Mouse (Mus musculus) neural tube, embryonic 13.5 days (tissue): ENCODE measurements around the gene Car6. TPM values are rescaled to one million over a fixed set of nuclear protein-coding genes. Genes with fewer than 3 reads are reported as not detected.

Experiments used
- ATAC-seq: fragments of 200-750 bp; cut with Nextera tagmentation; 2 replicates; pipeline ENCODE4 v1.8.0; 2017; ENCODE audit warnings: low read depth, mild to moderate bottlenecking, moderate TSS enrichment, moderate library complexity
- H3K27ac ChIP-seq: fragments of 300-500 bp; sonication (generic); replicated peaks from 2 replicates; pipeline ENCODE4 v1.5.1; 2015; ENCODE audit warnings: moderate library complexity, mild to moderate bottlenecking, inconsistent platforms
- H3K27me3 ChIP-seq: fragments of 300-500 bp; sonication (generic); 2 replicates; pipeline ENCODE4 v1.6.1; 2015; ENCODE audit warnings: mild to moderate bottlenecking, inconsistent platforms
- H3K36me3 ChIP-seq: fragments of 300-500 bp; sonication (generic); 2 replicates; pipeline ENCODE4 v1.6.1; 2015; ENCODE audit warnings: mild to moderate bottlenecking, inconsistent platforms
- H3K4me1 ChIP-seq: fragments of 300-500 bp; sonication (generic); replicated peaks from 2 replicates; pipeline ENCODE4 v1.6.1; 2015; ENCODE audit warnings: inconsistent platforms
- H3K4me2 ChIP-seq: fragments of 300-500 bp; sonication (generic); 2 replicates; pipeline ENCODE4 v1.6.1; 2015; ENCODE audit warnings: inconsistent platforms, mild to moderate bottlenecking, moderate library complexity
- H3K4me3 ChIP-seq: fragments of 300-500 bp; sonication (generic); 2 replicates; pipeline ENCODE4 v1.5.1; 2015; ENCODE audit warnings: mild to moderate bottlenecking, inconsistent platforms
- H3K9ac ChIP-seq: fragments of 300-500 bp; sonication (generic); 2 replicates; pipeline ENCODE4 v1.6.1; 2015; ENCODE audit warnings: moderate library complexity, mild to moderate bottlenecking, inconsistent platforms
- H3K9me3 ChIP-seq: fragments of 300-500 bp; sonication (generic); 2 replicates; pipeline ENCODE4 v1.6.1; 2016; ENCODE audit warnings: inconsistent platforms
- WGBS: fragments of 180-500 bp; shearing (Covaris S2); methylation state at CpG from one replicate; pipeline ENCODE4 v1.1.7; 2015; 5-methylcytosine and 5-hydroxymethylcytosine counted together
- polyA plus RNA-seq: library from polyadenylated mRNA; unstranded; fragments of >200 nt; fragmentation: Nextera tagmentation; extraction: Ambion mirVana; gene quantifications from 2 replicates; pipeline ENCODE4 v1.2.1, GENCODE M21; 2015

Car6 gene
- polyA plus RNA-seq, 1 experiment from 2014 or later = not detected

DNA sequence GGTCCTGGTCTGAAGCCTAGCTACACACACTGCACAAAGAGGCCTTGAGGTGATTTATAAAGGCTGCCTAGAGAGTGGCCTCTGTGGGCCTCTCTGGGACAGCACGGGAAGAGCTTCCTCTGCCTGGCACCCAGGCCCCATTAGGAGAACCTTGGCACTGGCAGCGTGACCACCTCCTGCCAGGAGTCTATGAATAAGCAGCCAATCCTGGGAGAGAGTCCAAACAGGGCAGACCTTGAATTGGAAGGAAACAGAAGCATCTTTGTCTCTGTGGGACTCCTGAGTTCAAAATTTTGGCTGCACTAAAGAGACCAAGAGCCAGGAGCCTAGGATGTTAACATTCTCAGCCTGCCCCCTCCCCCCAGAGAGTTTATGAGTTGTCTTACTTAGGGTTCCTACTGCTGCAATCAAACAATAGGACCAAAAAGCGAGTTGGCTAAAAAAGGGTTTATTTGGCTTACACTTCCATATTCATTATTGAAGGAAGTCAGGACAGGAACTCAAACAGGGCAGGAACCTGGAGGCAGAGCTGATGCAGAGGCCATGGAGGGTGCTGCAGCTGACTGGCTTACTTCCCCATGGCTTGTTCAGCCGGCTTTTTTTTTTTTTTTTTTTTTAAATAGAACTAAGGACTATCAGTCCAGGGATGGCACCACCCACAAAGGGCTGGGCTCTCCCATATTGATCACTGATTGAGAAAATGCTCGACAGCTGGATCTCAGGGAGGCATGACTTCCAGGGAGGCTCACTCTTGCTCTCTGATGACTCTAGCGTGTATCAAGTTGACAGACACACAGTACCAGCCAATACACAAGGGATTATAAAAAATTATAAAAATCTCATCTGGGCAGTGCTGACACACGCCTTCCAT, 25.9 kb upstream of the Car6 start:
- 36% methylated on average over 7 of the region's 7 CpGs for WGBS

DNA sequence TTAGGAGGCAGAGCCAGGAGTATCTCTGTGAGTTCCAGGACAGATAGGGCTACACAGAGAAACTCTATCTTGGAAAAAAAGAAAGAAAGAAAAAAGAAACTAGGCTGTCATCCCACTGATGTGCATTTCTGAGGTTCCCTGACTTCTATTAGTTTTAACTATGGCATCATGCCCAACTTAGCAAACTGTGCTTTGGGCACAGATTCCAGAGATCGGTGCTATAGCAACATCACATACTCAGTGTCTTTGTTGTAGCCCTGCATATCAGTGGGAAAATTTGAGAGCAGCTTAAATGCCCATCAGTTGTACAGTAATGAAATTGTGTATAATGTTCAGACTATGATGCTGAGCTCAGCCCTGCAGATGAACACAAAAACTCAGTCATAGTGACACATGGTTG, 24.6 kb upstream of the Car6 start:
- H3K4me1 ChIP-seq = peaks cover 37% of the 10 kb centered on the region
- ATAC-seq = no peak
- no peaks in the 10 kb centered on the region for H3K9me3 ChIP-seq
- H3K4me2 ChIP-seq = no peak overlapping the region
- H3K36me3 ChIP-seq = no peaks in the 10 kb centered on the region
- no peak overlapping the region for H3K9ac ChIP-seq
- no peaks in the 10 kb centered on the region for H3K27me3 ChIP-seq
- 93% methylated on average over 1 of the region's 1 CpGs for WGBS
- peak overlapping the region; percentile 78; the same call in 1 of the 2 replicates for H3K27ac ChIP-seq
- H3K4me3 ChIP-seq = no peak overlapping the region

More for the DNA sequence above, 25.9 kb upstream of the Car6 start:
- peak; percentile 93 for ATAC-seq
- Histone ChIP-seq H3K9me3 (no peaks in the 10 kb centered on the region), H3K9ac (no peak overlapping the region), H3K4me2 (no peak overlapping the region), H3K36me3 (no peaks in the 10 kb centered on the region), H3K4me1 (peaks cover 50% of the 10 kb centered on the region), H3K27ac (peak overlapping the region; percentile 78), H3K27me3 (0 out of 2 replicates have a peak, but pooled peaks cover 4% of the 10 kb centered on the region), H3K4me3 (no peak overlapping the region)

DNA sequence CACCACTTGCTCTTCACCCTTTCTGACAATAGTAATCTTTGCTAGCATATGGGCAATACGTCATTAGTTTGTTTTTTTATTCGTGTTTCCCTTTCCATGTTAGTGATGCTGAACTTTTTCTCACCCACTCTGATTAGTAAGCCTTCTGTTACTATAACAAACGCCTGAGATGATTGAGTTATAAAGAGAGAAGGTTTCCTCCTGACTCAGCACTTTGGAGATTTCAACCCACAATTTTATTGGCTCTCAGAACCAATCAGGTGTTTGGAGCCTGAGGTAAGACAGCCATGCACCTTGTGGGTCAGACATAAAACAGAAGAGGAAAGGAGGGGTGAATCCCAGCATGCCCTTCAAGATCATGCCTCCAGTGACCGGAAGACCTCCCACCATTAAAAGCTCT, 22.7 kb upstream of the Car6 start:
- 90% methylated on average over 4 of the region's 4 CpGs for WGBS
- Histone ChIP-seq H3K27ac (no peak overlapping the region), H3K36me3 (no peaks in the 10 kb centered on the region), H3K4me2 (no peak overlapping the region), H3K4me3 (no peak overlapping the region), H3K4me1 (peaks cover 27% of the 10 kb centered on the region), H3K9ac (no peak overlapping the region), H3K27me3 (no peaks in the 10 kb centered on the region), H3K9me3 (no peaks in the 10 kb centered on the region)
- ATAC-seq = no peak

DNA sequence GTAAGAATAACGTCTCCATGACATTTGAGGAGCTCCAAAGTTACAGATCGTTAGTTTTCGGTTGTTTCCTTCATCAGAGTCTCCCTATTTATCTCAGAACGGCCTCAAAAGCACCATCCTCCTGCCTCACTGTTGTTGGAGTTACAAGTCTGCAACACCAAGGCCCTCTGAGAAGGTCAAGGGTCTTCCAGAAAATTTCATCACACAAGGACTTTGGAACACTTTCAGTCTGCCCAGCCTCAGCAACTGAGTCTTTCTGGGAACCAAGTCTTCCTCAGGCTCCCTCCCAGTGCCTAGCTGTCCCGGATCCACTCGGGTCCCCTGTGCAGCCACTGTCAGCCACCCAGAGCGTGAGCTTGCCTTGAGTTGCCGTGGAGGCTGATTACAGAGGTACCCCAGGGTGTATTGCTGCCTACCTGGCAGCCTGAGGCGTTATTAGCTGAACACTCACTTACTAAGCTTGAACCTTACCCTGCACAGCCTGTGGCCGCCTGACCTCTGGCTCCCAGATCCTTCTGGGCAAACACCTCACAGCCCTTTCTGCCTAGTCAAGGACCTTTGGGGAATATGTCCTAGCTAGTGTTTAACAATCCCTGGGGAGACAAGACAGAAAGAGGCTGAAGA, 20.0 kb upstream of the Car6 start:
- Histone ChIP-seq H3K36me3 (no peaks in the 10 kb centered on the region), H3K9ac (no peak overlapping the region), H3K9me3 (no peaks in the 10 kb centered on the region), H3K4me1 (peaks cover 7% of the 10 kb centered on the region; the same call in 1 of the 2 replicates), H3K4me2 (no peak overlapping the region; the same call in 1 of the 2 replicates), H3K27ac (no peak overlapping the region), H3K27me3 (no peaks in the 10 kb centered on the region), H3K4me3 (no peak overlapping the region)
- ATAC-seq = no peak
- WGBS = 48% methylated on average over 10 of the region's 10 CpGs

DNA sequence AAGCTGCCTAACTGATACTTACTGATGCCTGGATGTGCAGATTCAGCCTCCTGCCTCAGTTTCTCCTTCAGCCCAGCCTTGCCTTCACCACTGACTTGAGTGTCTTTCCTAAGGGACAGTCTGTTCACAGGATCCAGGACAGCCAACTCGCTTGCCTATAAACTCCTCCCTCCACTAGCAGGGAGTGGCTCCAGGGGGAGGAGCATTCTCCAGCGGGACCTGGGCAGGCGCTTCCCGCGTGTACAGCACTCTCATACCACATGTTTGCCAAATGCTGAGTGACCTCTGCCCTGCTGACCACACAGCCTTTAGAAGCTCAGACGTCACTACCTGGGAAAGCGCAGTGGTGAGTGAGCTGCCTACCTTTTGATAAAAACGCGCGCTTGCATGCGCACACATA, 19.5 kb upstream of the Car6 start:
- H3K4me2 ChIP-seq = peak overlapping the region; percentile 18; the same call in 1 of the 2 replicates
- H3K36me3 ChIP-seq = no peaks in the 10 kb centered on the region
- H3K27ac ChIP-seq = no peak overlapping the region
- H3K4me3 ChIP-seq = no peak overlapping the region
- ATAC-seq = no peak
- no peaks in the 10 kb centered on the region for H3K27me3 ChIP-seq
- WGBS = 20% methylated on average over 11 of the region's 11 CpGs
- peaks cover 7% of the 10 kb centered on the region; the same call in 1 of the 2 replicates for H3K4me1 ChIP-seq
- H3K9ac ChIP-seq = no peak overlapping the region
- no peaks in the 10 kb centered on the region for H3K9me3 ChIP-seq

DNA sequence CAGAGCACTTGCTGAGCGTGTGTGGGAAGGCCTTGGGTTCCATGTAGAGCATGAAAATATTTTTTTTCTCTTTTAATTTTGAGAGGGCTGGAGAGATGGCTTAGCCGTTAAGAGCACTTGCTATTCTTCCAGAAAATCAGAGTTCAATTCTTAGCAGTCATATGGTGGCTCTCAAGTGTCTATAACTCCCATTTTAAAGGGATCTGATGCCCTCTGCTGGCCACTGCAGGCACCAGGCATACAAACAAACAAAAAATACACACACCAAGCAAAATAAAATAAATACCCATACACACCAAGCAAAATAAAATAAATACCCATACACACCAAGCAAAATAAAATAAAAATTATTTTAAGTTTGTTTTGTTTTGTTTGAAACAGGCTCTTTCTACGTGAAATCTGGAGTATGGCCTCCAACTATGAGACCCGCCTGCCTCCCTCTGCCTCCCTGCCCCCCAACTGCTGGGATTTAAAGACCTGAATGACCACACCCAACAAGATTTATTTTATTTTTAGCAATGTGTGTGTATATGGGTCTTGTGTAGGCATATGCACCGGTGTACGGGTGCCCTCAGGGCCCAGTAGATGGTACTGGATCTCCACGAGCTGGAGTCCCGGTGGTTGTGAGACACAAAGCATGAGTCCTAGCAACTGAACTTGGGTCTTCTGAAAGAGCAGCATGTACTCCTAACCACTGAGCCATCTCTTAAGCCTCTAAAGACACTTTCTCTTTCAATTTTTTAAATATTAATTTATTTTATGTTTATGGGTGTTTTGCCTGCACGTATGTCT, 18.6 kb upstream of the Car6 start:
- WGBS = 75% methylated on average over 9 of the region's 9 CpGs

DNA sequence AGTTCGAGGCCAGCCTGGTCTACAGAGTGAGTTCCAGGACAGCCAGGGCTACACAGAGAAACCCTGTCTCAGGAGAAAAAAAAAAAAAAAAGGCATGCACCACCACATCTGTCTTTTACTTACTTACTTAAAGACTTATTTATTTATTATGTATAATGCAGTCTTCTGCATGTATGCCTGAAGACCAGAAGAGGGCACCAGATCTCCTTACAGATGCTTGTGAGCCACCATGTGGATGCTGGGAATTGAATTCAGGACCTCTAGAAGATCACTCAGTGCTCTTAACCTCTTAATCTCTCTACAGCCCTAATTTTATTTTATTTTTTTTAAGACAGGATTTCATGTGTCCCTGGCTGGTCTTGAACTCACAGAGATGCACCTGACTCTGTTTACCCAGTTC, 16.8 kb upstream of the Car6 start:
- Histone ChIP-seq H3K4me1 (peaks cover 7% of the 10 kb centered on the region), H3K4me3 (no peak overlapping the region), H3K27ac (no peak overlapping the region), H3K4me2 (no peak overlapping the region), H3K9me3 (no peaks in the 10 kb centered on the region), H3K36me3 (no peaks in the 10 kb centered on the region), H3K27me3 (no peaks in the 10 kb centered on the region), H3K9ac (no peak overlapping the region)
- no peak for ATAC-seq
- 70% methylated on average over 1 of the region's 1 CpGs for WGBS

More for the DNA sequence above, 18.6 kb upstream of the Car6 start:
- H3K4me3 ChIP-seq = no peak overlapping the region
- no peak overlapping the region for H3K27ac ChIP-seq
- no peak; the same call in 1 of the 2 replicates for ATAC-seq
- peaks cover 5% of the 10 kb centered on the region; the same call in 1 of the 2 replicates for H3K4me1 ChIP-seq
- no peak overlapping the region for H3K9ac ChIP-seq
- H3K27me3 ChIP-seq = no peaks in the 10 kb centered on the region
- no peak overlapping the region for H3K4me2 ChIP-seq
- no peaks in the 10 kb centered on the region for H3K36me3 ChIP-seq
- no peaks in the 10 kb centered on the region for H3K9me3 ChIP-seq

DNA sequence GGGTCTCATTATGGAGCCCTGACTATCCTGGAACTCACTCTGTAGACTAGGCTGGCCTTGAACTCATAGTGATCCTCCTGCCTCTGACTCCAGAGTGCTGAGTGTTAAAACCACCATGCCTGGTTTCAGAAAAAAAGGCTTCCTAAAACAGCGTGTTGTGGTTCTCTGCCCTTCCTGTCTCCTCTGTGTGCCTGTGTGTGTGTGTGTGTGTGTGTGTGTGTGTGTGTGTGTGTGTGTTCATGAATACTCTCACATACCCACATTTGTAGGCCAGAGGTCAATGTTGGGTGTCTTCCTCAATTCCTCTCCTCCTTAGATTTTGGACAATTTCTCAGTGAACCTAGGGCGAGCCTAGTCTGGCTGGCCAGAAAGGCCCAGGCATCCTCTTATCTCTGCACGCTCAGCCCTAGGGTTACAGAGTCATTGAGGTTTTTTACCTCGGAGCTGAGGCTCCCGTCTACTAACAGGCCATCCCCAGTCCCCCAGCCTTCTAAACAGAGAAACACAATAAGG, 16.0 kb upstream of the Car6 start:
- peaks cover 14% of the 10 kb centered on the region for H3K4me1 ChIP-seq
- WGBS = 72% methylated on average over 5 of the region's 5 CpGs
- no peaks in the 10 kb centered on the region for H3K27me3 ChIP-seq
- H3K27ac ChIP-seq = no peak overlapping the region
- no peaks in the 10 kb centered on the region for H3K9me3 ChIP-seq
- no peaks in the 10 kb centered on the region for H3K36me3 ChIP-seq
- no peak overlapping the region for H3K9ac ChIP-seq
- no peak overlapping the region for H3K4me2 ChIP-seq
- ATAC-seq = no peak
- no peak overlapping the region for H3K4me3 ChIP-seq

DNA sequence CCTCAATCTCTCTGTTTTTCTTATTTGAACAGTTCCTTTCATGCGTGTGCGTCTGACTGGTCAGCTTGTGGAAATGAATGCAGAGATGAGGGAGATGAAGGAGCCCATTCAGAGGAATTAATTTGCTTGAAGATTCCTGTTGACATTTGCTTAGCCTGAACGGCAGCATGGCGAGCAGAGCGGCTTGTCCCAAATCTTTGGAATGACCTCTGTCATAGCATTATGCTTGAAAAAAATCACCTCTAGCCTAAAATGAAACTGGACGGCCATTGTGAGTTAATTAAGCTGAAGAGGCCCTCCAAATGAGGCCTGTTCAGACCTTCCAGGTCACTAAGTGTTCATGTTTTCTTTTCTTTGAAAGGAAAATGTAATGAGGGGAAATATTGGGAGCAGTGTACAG, 15.3 kb upstream of the Car6 start:
- no peak overlapping the region for H3K4me3 ChIP-seq
- H3K27ac ChIP-seq = no peak overlapping the region
- no peak overlapping the region for H3K9ac ChIP-seq
- ATAC-seq = no peak
- no peaks in the 10 kb centered on the region for H3K9me3 ChIP-seq
- no peaks in the 10 kb centered on the region for H3K27me3 ChIP-seq
- no peaks in the 10 kb centered on the region for H3K36me3 ChIP-seq
- WGBS = 52% methylated on average over 6 of the region's 6 CpGs
- no peak overlapping the region for H3K4me2 ChIP-seq
- H3K4me1 ChIP-seq = peaks cover 14% of the 10 kb centered on the region

DNA sequence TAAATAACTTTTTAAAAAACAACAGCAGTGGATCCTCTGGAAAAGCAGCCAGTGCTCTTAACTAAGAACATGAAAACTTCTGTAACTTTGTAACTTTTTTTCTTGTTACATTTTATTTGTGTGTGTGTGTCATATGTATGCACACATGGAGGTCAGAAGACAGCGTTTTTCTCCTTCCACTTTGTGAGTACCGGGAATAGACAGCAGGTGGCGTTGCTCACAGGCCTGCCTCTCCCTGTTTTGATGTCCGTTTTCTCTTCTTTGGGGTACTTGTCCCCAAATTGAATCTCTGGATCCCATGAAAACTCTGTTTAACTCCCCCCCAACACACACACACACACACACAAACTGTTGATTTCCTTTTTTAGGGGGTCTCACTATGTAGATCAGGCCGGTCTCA, 12.8 kb upstream of the Car6 start:
- no peaks in the 10 kb centered on the region for H3K36me3 ChIP-seq
- no peak overlapping the region for H3K9ac ChIP-seq
- no peak overlapping the region for H3K4me2 ChIP-seq
- WGBS = 33% methylated on average over 5 of the region's 5 CpGs
- H3K9me3 ChIP-seq = no peaks in the 10 kb centered on the region
- peaks cover 10% of the 10 kb centered on the region for H3K4me1 ChIP-seq
- H3K27ac ChIP-seq = no peak overlapping the region
- no peak overlapping the region for H3K4me3 ChIP-seq
- no peak for ATAC-seq
- no peaks in the 10 kb centered on the region for H3K27me3 ChIP-seq

DNA sequence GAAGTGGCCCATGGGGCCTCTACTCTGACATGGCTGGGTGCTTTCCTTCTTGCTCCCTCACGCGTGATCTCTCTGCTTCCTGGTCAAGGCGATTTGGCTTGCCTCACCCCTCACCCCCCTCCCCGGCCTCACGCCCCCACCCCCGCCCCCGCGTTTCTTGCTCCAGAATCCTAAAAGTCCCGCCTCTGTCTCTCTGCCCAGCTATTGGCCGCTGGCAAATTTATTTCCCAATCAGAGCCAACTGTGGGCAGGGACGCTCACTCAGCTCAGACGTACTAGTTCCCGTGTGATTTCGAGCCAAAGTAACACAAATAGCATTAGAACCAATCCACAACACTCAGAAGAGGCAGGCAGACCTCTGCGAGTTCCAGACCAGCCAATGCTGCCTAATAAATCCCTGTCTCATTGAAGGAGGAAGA, 11.4 kb upstream of the Car6 start:
- Histone ChIP-seq H3K9ac (peak overlapping the region; percentile 13; the same call in 1 of the 2 replicates), H3K4me3 (peak overlapping the region; percentile 24), H3K4me2 (peak overlapping the region; percentile 48), H3K4me1 (peaks cover 10% of the 10 kb centered on the region), H3K36me3 (no peaks in the 10 kb centered on the region), H3K27me3 (no peaks in the 10 kb centered on the region), H3K27ac (no peak overlapping the region), H3K9me3 (no peaks in the 10 kb centered on the region)
- ATAC-seq = 0 out of 2 replicates have a peak, but pooled peaks have one; percentile 59
- WGBS = 1% methylated on average over 15 of the region's 15 CpGs
